25 mouse cellular contexts compared by ENCODE assay signal in the genomic region with DNA sequence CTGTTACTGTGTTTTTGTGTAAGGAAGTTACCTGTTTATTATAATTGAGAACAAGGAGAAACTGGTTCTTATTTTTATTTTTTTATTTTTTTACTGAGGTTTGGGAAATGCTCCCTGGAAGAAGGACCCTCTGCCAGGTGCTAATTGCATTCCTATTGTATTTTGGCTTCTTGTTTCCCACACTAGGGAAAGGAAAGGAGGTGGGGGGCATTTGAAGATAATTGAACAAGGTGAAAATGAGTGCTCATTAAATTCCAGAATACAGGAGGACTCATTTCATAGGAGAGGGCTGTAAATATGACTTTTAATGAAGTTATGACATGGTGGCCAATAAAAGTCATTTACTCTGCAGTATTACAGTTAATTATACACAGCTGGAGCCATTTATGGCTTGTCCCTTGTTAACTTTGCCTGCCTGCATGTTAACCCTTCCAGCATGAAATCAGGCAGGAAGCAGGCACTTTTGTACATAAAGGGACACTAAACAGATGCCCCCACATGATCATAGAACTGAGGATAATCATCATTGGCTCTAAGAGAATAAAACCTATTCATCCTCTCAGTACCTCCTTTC.
A peak's percentile ranks its signal among the peaks of the same experiment; 100 is the strongest.
DNase-seq lines count a peak whose midpoint lies in the region; ATAC-seq lines count a peak whose summit lies in the region.
"Had no signal": no experiment of that assay in that cellular context is flagged by ENCODE, and none has a peak within 500 bp of the region (broad histone marks: within the 10 kb centered on the region; RNA-seq: fewer than 3 reads in every experiment).

No protein-coding gene starts in this region.

- no peak overlapping the region for H3K4me2 ChIP-seq in embryonic facial prominence, embryonic 11.5 days (ENCODE audit: low read depth, low read length)
- no peak overlapping the region for H3K4me2 ChIP-seq in hindbrain, embryonic 14.5 days (replicated peaks)
- no peak overlapping the region for H3K4me2 ChIP-seq in hindbrain, embryonic 16.5 days (ENCODE audit: low read length)
- no peak overlapping the region for H3K4me2 ChIP-seq in neural tube, embryonic 13.5 days
- H3K4me2 ChIP-seq: heart, embryonic 15.5 days; intestine, embryonic 15.5 days; liver, embryonic 13.5 days; lung, embryonic 15.5 days; midbrain, embryonic 13.5 days had no signal

- no peaks in the 10 kb centered on the region for H3K9me3 ChIP-seq in embryonic facial prominence, embryonic 11.5 days (replicated peaks; ENCODE audit: control insufficient read depth, low read length)
- no peaks in the 10 kb centered on the region for H3K9me3 ChIP-seq in embryonic facial prominence, embryonic 10.5 days
- H3K9me3 ChIP-seq in hindbrain, embryonic 14.5 days (ENCODE audit: control insufficient read depth, low read length), result no peaks in the 10 kb centered on the region
- H3K9me3 ChIP-seq in hindbrain, embryonic 16.5 days (ENCODE audit: control insufficient read depth, low read length), result no peaks in the 10 kb centered on the region
- no peaks in the 10 kb centered on the region for H3K9me3 ChIP-seq in neural tube, embryonic 13.5 days
- H3K9me3 ChIP-seq: heart, embryonic 15.5 days; intestine, embryonic 15.5 days; liver, embryonic 13.5 days; lung, embryonic 15.5 days; midbrain, embryonic 13.5 days had no signal

- peak; percentile 56 for DNase-seq in embryonic facial prominence, embryonic 11.5 days (ENCODE audit: low spot score)
- no peak for DNase-seq in embryonic facial prominence, embryonic 10.5 days (ENCODE audit: low spot score)
- DNase-seq in hindbrain, embryonic 14.5 days (ENCODE audit: low spot score), result no peak
- peak; percentile 66 for DNase-seq in hindlimb bud, embryonic 11.5 days (ENCODE audit: extremely low spot score, low read depth, low spot score)
- DNase-seq in lung, adult 18-20 months, result no peak
- DNase-seq: adrenal gland, postnatal 25 days; cerebellum, postnatal 14 days; heart, postnatal 36 days; kidney, adult 8-10 months; kidney, postnatal 10 days; left cerebral cortex, postnatal 4 days; liver, embryonic 13.5 days; lung, postnatal 36 days; thymus, adult 18-20 months; thymus, postnatal 36 days had no signal

- no peak overlapping the region for H3K27ac ChIP-seq in embryonic facial prominence, embryonic 11.5 days (replicated peaks; ENCODE audit: low read depth, low read length)
- no peak overlapping the region; the same call in 1 of the 2 replicates for H3K27ac ChIP-seq in embryonic facial prominence, embryonic 10.5 days (replicated peaks)
- no peak overlapping the region for H3K27ac ChIP-seq in hindbrain, embryonic 14.5 days
- H3K27ac ChIP-seq in hindbrain, embryonic 16.5 days (ENCODE audit: low read depth, low read length), result no peak overlapping the region
- H3K27ac ChIP-seq in neural tube, embryonic 13.5 days (replicated peaks), result no peak overlapping the region
- H3K27ac ChIP-seq: heart, embryonic 15.5 days; intestine, embryonic 15.5 days; left cerebral cortex, adult 2 months; liver, embryonic 13.5 days; lung, embryonic 15.5 days; midbrain, embryonic 13.5 days had no signal

- no peak overlapping the region for H3K9ac ChIP-seq in embryonic facial prominence, embryonic 11.5 days (replicated peaks; ENCODE audit: low read length)
- H3K9ac ChIP-seq in hindbrain, embryonic 14.5 days, result no peak overlapping the region
- H3K9ac ChIP-seq in hindbrain, embryonic 16.5 days (ENCODE audit: low read depth, low read length), result no peak overlapping the region
- no peak overlapping the region for H3K9ac ChIP-seq in neural tube, embryonic 13.5 days
- H3K9ac ChIP-seq: heart, embryonic 15.5 days; intestine, embryonic 15.5 days; liver, embryonic 13.5 days; lung, embryonic 15.5 days; midbrain, embryonic 13.5 days had no signal

- H3K36me3 ChIP-seq in embryonic facial prominence, embryonic 11.5 days (replicated peaks; ENCODE audit: control insufficient read depth, insufficient read depth, low read depth, low read length), result no peaks in the 10 kb centered on the region
- no peaks in the 10 kb centered on the region for H3K36me3 ChIP-seq in embryonic facial prominence, embryonic 10.5 days (replicated peaks)
- no peaks in the 10 kb centered on the region for H3K36me3 ChIP-seq in hindbrain, embryonic 14.5 days (replicated peaks; ENCODE audit: control insufficient read depth, insufficient read depth)
- no peaks in the 10 kb centered on the region for H3K36me3 ChIP-seq in hindbrain, embryonic 16.5 days (ENCODE audit: control insufficient read depth, insufficient read depth, low read length)
- no peaks in the 10 kb centered on the region for H3K36me3 ChIP-seq in neural tube, embryonic 13.5 days
- H3K36me3 ChIP-seq: heart, embryonic 15.5 days; intestine, embryonic 15.5 days; liver, embryonic 13.5 days; lung, embryonic 15.5 days; midbrain, embryonic 13.5 days had no signal

- no peaks in the 10 kb centered on the region for H3K4me1 ChIP-seq in embryonic facial prominence, embryonic 11.5 days (ENCODE audit: control insufficient read depth, insufficient read depth, low read length)
- peaks cover 9% of the 10 kb centered on the region for H3K4me1 ChIP-seq in embryonic facial prominence, embryonic 10.5 days
- no peaks in the 10 kb centered on the region for H3K4me1 ChIP-seq in hindbrain, embryonic 14.5 days (replicated peaks; ENCODE audit: control insufficient read depth, insufficient read depth, low read length)
- H3K4me1 ChIP-seq in hindbrain, embryonic 16.5 days (ENCODE audit: control insufficient read depth, insufficient read depth, low read depth, low read length), result no peaks in the 10 kb centered on the region
- 0 out of 2 replicates have a peak, but pooled peaks cover 4% of the 10 kb centered on the region for H3K4me1 ChIP-seq in neural tube, embryonic 13.5 days (replicated peaks)
- H3K4me1 ChIP-seq: heart, embryonic 15.5 days; intestine, embryonic 15.5 days; liver, embryonic 13.5 days; lung, embryonic 15.5 days; megakaryocyte, embryonic 14.5 days had no signal

- no peak overlapping the region for H3K4me3 ChIP-seq in embryonic facial prominence, embryonic 11.5 days (ENCODE audit: low read depth, low read length)
- H3K4me3 ChIP-seq in embryonic facial prominence, embryonic 10.5 days, result no peak overlapping the region
- H3K4me3 ChIP-seq in hindbrain, embryonic 14.5 days (replicated peaks; ENCODE audit: low read length), result no peak overlapping the region
- no peak overlapping the region for H3K4me3 ChIP-seq in hindbrain, embryonic 16.5 days (ENCODE audit: low read length)
- no peak overlapping the region for H3K4me3 ChIP-seq in neural tube, embryonic 13.5 days
- H3K4me3 ChIP-seq: heart, embryonic 15.5 days; intestine, embryonic 15.5 days; left cerebral cortex, adult 2 months; liver, embryonic 13.5 days; lung, embryonic 15.5 days; megakaryocyte, embryonic 14.5 days; midbrain, embryonic 13.5 days had no signal

- H3K27me3 ChIP-seq in embryonic facial prominence, embryonic 11.5 days (ENCODE audit: control insufficient read depth, insufficient read depth, low read length), result no peaks in the 10 kb centered on the region
- H3K27me3 ChIP-seq in embryonic facial prominence, embryonic 10.5 days (replicated peaks; ENCODE audit: low read depth, poor library complexity, severe bottlenecking), result no peaks in the 10 kb centered on the region
- no peaks in the 10 kb centered on the region for H3K27me3 ChIP-seq in hindbrain, embryonic 14.5 days (ENCODE audit: control insufficient read depth, insufficient read depth, low read length)
- no peaks in the 10 kb centered on the region for H3K27me3 ChIP-seq in hindbrain, embryonic 16.5 days (replicated peaks; ENCODE audit: control insufficient read depth, insufficient read depth, low read length)
- no peaks in the 10 kb centered on the region for H3K27me3 ChIP-seq in neural tube, embryonic 13.5 days
- H3K27me3 ChIP-seq: heart, embryonic 15.5 days; intestine, embryonic 15.5 days; liver, embryonic 13.5 days; lung, embryonic 15.5 days; megakaryocyte, embryonic 14.5 days; midbrain, embryonic 13.5 days had no signal

- no peak for ATAC-seq in embryonic facial prominence, embryonic 11.5 days (replicated peaks; ENCODE audit: insufficient number of reproducible peaks, low FRiP score, low TSS enrichment, low read depth)
- peak; percentile 66; the same call in 1 of the 2 replicates for ATAC-seq in hindbrain, embryonic 14.5 days (ENCODE audit: low FRiP score)
- ATAC-seq in hindbrain, embryonic 16.5 days, result no peak
- peak; percentile 88 for ATAC-seq in neural tube, embryonic 13.5 days (ENCODE audit: low read depth)
- ATAC-seq in frontal cortex, adult (ENCODE audit: low TSS enrichment), result no peak
- ATAC-seq: CD4-positive, CD25-positive, alpha-beta regulatory T cell, adult 4 months; intestine, embryonic 15.5 days; midbrain, embryonic 13.5 days had no signal

Comparison
In these comparisons a context has a peak if more than half of its experiments do, and no peak if none do; other contexts are left out.
1. ATAC-seq: peak in hindbrain, embryonic 14.5 days (single experiment) and neural tube, embryonic 13.5 days (single experiment); none in embryonic facial prominence, embryonic 11.5 days (single experiment), hindbrain, embryonic 16.5 days (single experiment) and frontal cortex, adult (single experiment).
2. DNase-seq: peak in embryonic facial prominence, embryonic 11.5 days (single experiment) and hindlimb bud, embryonic 11.5 days (single experiment); none in embryonic facial prominence, embryonic 10.5 days (single experiment), hindbrain, embryonic 14.5 days (single experiment) and lung, adult 18-20 months (0 of 2).